Mouse (Mus musculus) telencephalon, adult 2 months (tissue): ENCODE results near the gene Srsf4.

ENCODE experiments used
- DNase-seq: peaks from one replicate; pipeline ENCODE4 v3.0.0-alpha.2; 2011; ENCODE audit warnings: low read depth, low spot score

Gene Srsf4

GRCm38 (mm10) chr4:131914891-131915469 lies 41.6 kb downstream of the Srsf4 start:
- DNase-seq = no peak

GRCm38 (mm10) chr4:131915821-131916328 lies 42.5 kb downstream of the Srsf4 start:
- DNase-seq = no peak

- DNase-seq = no peak
Measured at GRCm38 (mm10) chr4:131916425-131916824, 43.0 kb downstream of the Srsf4 start.

- no peak for DNase-seq
Measured at GRCm38 (mm10) chr4:131917010-131917555, 43.7 kb downstream of the Srsf4 start.

GRCm38 (mm10) chr4:131918026-131918533 lies 44.7 kb downstream of the Srsf4 start:
- DNase-seq = no peak

GRCm38 (mm10) chr4:131918711-131919500 lies 45.5 kb downstream of the Srsf4 start:
- no peak for DNase-seq

- DNase-seq = no peak
Measured at GRCm38 (mm10) chr4:131919506-131920140, 46.2 kb downstream of the Srsf4 start.

- DNase-seq = no peak
Measured at GRCm38 (mm10) chr4:131920141-131920594, 46.8 kb downstream of the Srsf4 start.

GRCm38 (mm10) chr4:131920595-131921351 lies 47.4 kb downstream of the Srsf4 start:
- DNase-seq = no peak

GRCm38 (mm10) chr4:131921461-131922346 lies 48.3 kb downstream of the Srsf4 start, which contains the start of gene Tmem200b:
Gene Tmem200b (plus strand): TSS chr4:131921771.
- DNase-seq = no peak

GRCm38 (mm10) chr4:131922404-131922803 lies 49.0 kb downstream of the Srsf4 start:
- DNase-seq = no peak

- DNase-seq = no peak
Measured at GRCm38 (mm10) chr4:131924096-131924810, 50.8 kb downstream of the Srsf4 start.

- no peak for DNase-seq
Measured at GRCm38 (mm10) chr4:131929146-131929545, 55.7 kb downstream of the Srsf4 start.

- no peak for DNase-seq
Measured at GRCm38 (mm10) chr4:131939459-131939858, 66.0 kb downstream of the Srsf4 start.

GRCm38 (mm10) chr4:131940846-131941245 lies 67.4 kb downstream of the Srsf4 start:
- DNase-seq = no peak

GRCm38 (mm10) chr4:131947848-131948247 lies 74.4 kb downstream of the Srsf4 start:
- DNase-seq = no peak

GRCm38 (mm10) chr4:131949903-131950302 lies 76.5 kb downstream of the Srsf4 start:
- DNase-seq = no peak

- no peak for DNase-seq
Measured at GRCm38 (mm10) chr4:131950657-131951056, 77.2 kb downstream of the Srsf4 start.
